Mouse (Mus musculus) testis, postnatal 10 days (tissue): ENCODE results near the gene Serpine1.

Experiments used
- DNase-seq: peaks from one replicate; pipeline ENCODE4 v3.0.0; 2021; ENCODE audit warnings: low spot score

Gene Serpine1

GRCm38 (mm10) chr5:137015913-137016312 is 56.2 kb downstream of the Serpine1 start:
- no peak for DNase-seq

DNA sequence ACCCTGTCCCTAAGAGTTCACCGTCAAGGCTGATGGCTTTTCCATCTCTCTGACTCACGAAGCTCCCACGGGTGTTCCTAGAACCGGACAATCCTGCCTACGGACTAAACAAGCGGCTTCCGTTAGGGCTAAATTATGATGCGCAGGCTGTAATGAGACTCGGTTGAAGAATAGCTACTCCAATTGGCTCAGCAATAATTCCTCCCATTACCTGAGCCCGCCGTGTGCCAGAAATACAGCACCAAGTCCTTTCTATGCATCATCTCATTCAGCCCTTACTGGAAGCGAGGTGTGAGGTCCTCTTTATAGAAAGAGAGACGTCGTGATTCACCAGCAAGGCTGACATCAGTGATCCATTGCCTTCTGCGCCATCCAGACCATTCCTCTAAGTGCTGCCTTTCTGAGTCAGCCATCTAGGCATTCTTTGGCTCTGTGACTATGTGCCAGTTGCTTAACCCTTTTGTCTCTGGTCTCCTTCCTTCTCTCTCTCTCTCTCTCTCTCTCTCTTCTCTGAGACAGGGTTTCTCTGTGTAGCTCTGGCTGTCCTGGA is 59.6 kb downstream of the Serpine1 start:
- no peak for DNase-seq
